Mouse (Mus musculus): ENCODE measurements around the gene Cd40lg.

DNA sequence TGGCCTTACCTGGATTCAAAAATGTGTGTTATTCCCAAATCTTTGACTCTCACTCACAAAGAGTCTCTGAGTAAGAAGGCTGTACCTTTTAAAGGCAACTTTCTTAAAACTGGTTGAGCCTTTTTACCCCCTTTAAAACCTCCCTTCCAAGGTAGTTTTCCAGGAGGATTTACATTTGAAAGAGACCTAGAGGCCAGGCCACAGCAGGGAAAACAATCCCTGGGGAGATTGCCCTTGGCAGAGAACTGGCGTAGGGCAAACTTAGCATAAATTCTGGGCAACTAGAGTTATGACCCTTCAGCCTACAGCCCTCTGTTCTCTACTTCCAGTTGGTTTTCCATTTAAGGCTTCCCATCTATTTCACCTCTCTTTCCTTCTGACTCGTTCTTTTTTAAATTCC, 13.9 kb upstream of the Cd40lg start:
- no peak for TF ChIP-seq CTCF (IDR thresholded peaks at IDR 0.05; ENCODE audit: borderline replicate concordance, insufficient read depth, low read length)
- TF ChIP-seq POLR2A (IDR thresholded peaks at IDR 0.05; ENCODE audit: low read depth, low read length) = no peak

Data from embryonic fibroblast, embryonic 13.5 days (primary cell).